Mouse (Mus musculus) limb, embryonic 15.5 days (tissue): ENCODE results near the gene Prss38. TPM values are rescaled to one million over a fixed set of nuclear protein-coding genes. Genes with fewer than 3 reads are reported as not detected.

Experiments
- microRNA-seq: library from miRNA; unstranded; fragments of <30 nt; microRNA quantifications from one replicate; pipeline ENCODE4, GENCODE M21; 2016
- polyA plus RNA-seq: library from polyadenylated mRNA; unstranded; fragments of >200 nt; fragmentation: Nextera tagmentation; extraction: Ambion mirVana; gene quantifications from 2 replicates; pipeline ENCODE4 v1.2.1, GENCODE M21; 2015

Prss38 gene
- polyA plus RNA-seq, 1 experiment from 2014 or later, result 0.12 TPM

Small RNA genes lying within 50 kb of the gene (microRNA-seq; reads per million reads assigned to microRNA genes)
- not detected for gene Gm24756

Other genes with a start within 250 kb of the Prss38 start
- gene Obscn, start 239.3 kb downstream of the Prss38 start, polyA plus RNA-seq, result 2.2 and 4.5 TPM in 2 replicates
- 4.1 and 4.4 TPM in 2 replicates for gene Iba57, start 211.9 kb downstream of the Prss38 start, polyA plus RNA-seq
- 0.32 and 0.58 TPM in 2 replicates for gene Gjc2, start 192.4 kb downstream of the Prss38 start, polyA plus RNA-seq
- gene Guk1, start 183.4 kb downstream of the Prss38 start, polyA plus RNA-seq, result 122 and 124 TPM in 2 replicates
- gene Mrpl55, start 173.2 kb downstream of the Prss38 start, polyA plus RNA-seq, result 75.7 and 78.9 TPM in 2 replicates
- 25.2 and 29.5 TPM in 2 replicates for gene 2310033P09Rik, start 167.3 kb downstream of the Prss38 start, polyA plus RNA-seq
- gene Arf1, start 147.4 kb downstream of the Prss38 start, polyA plus RNA-seq, result 761 and 780 TPM in 2 replicates
- 3.8 and 3.9 TPM in 2 replicates for gene Wnt3a, start 84.9 kb downstream of the Prss38 start, polyA plus RNA-seq
- gene Wnt9a, start 68.7 kb downstream of the Prss38 start, polyA plus RNA-seq, result 12.1 and 14.0 TPM in 2 replicates
- 11.2 and 11.7 TPM in 2 replicates for gene Jmjd4, start 74.4 kb upstream of the Prss38 start, polyA plus RNA-seq
- 116 and 118 TPM in 2 replicates for gene Snap47, start 75.5 kb upstream of the Prss38 start, polyA plus RNA-seq
- 9.3 and 9.8 TPM in 2 replicates for gene Zfp867, start 96.8 kb upstream of the Prss38 start, polyA plus RNA-seq
- gene Zkscan17, start 151.1 kb upstream of the Prss38 start, polyA plus RNA-seq, result 18.1 and 20.3 TPM in 2 replicates
- 0.14 and 0.56 TPM in 2 replicates for gene Nlrp3, start 165.9 kb upstream of the Prss38 start, polyA plus RNA-seq
- not detected in 2 replicates for gene Olfr222, start 200.6 kb upstream of the Prss38 start, polyA plus RNA-seq
- gene Olfr223, start 217.6 kb upstream of the Prss38 start, polyA plus RNA-seq, result not detected in 2 replicates